Mouse (Mus musculus): ENCODE data around the gene Ubr2. TPM values are rescaled to one million over a fixed set of nuclear protein-coding genes. Genes with fewer than 3 reads are reported as not detected.

Gene Ubr2
- 35.8 and 39.9 TPM in 2 replicates for total RNA-seq (2017)

- peak; percentile 92 for ATAC-seq (replicated peaks; ENCODE audit: low read depth, poor library complexity, severe bottlenecking)
Measured at GRCm38 (mm10) chr17:47009898-47010721, at the start of gene Ubr2. TSS of gene Ubr2 (minus strand) at chr17:47010556.

- ATAC-seq (replicated peaks; ENCODE audit: low read depth, poor library complexity, severe bottlenecking), result no peak
Measured at GRCm38 (mm10) chr17:47059836-47060360, 49.5 kb upstream of the Ubr2 start.

- no peak for ATAC-seq (replicated peaks; ENCODE audit: low read depth, poor library complexity, severe bottlenecking)
Measured at GRCm38 (mm10) chr17:47057966-47058365, 47.6 kb upstream of the Ubr2 start.

- no peak for ATAC-seq (replicated peaks; ENCODE audit: low read depth, poor library complexity, severe bottlenecking)
Measured at GRCm38 (mm10) chr17:47056476-47056875, 46.1 kb upstream of the Ubr2 start.

- ATAC-seq (replicated peaks; ENCODE audit: low read depth, poor library complexity, severe bottlenecking), result no peak
Measured at GRCm38 (mm10) chr17:47055121-47055520, 44.8 kb upstream of the Ubr2 start.

- peak; percentile 73 for ATAC-seq (replicated peaks; ENCODE audit: low read depth, poor library complexity, severe bottlenecking)
Measured at GRCm38 (mm10) chr17:47054613-47055012, 44.3 kb upstream of the Ubr2 start.

GRCm38 (mm10) chr17:47050678-47051077 lies 40.3 kb upstream of the Ubr2 start:
- peak; percentile 45; the same call in 1 of the 2 replicates for ATAC-seq (replicated peaks; ENCODE audit: low read depth, poor library complexity, severe bottlenecking)

GRCm38 (mm10) chr17:47042866-47043265 lies 32.5 kb upstream of the Ubr2 start:
- no peak for ATAC-seq (replicated peaks; ENCODE audit: low read depth, poor library complexity, severe bottlenecking)

GRCm38 (mm10) chr17:47038844-47039803 lies 28.8 kb upstream of the Ubr2 start:
- peak; percentile 94 for ATAC-seq (replicated peaks; ENCODE audit: low read depth, poor library complexity, severe bottlenecking)

- no peak for ATAC-seq (replicated peaks; ENCODE audit: low read depth, poor library complexity, severe bottlenecking)
Measured at GRCm38 (mm10) chr17:47034536-47034935, 24.2 kb upstream of the Ubr2 start.

- ATAC-seq (replicated peaks; ENCODE audit: low read depth, poor library complexity, severe bottlenecking), result 0 out of 2 replicates have a peak, but pooled peaks have one; percentile 50
Measured at GRCm38 (mm10) chr17:47033643-47034042, 23.3 kb upstream of the Ubr2 start.

GRCm38 (mm10) chr17:47024805-47025204 lies 14.4 kb upstream of the Ubr2 start:
- no peak for ATAC-seq (replicated peaks; ENCODE audit: low read depth, poor library complexity, severe bottlenecking)

GRCm38 (mm10) chr17:47023369-47023768 lies 13.0 kb upstream of the Ubr2 start:
- ATAC-seq (replicated peaks; ENCODE audit: low read depth, poor library complexity, severe bottlenecking), result peak; percentile 54; the same call in 1 of the 2 replicates

- ATAC-seq (replicated peaks; ENCODE audit: low read depth, poor library complexity, severe bottlenecking), result no peak
Measured at GRCm38 (mm10) chr17:47012896-47013295, 2.5 kb upstream of the Ubr2 start.

- ATAC-seq (replicated peaks; ENCODE audit: low read depth, poor library complexity, severe bottlenecking), result no peak
Measured at GRCm38 (mm10) chr17:47011661-47012043, 1.3 kb upstream of the Ubr2 start.

- ATAC-seq (replicated peaks; ENCODE audit: low read depth, poor library complexity, severe bottlenecking), result peak; percentile 60
Measured at GRCm38 (mm10) chr17:47010722-47011660, 635 bp upstream of the Ubr2 start.

GRCm38 (mm10) chr17:47009546-47009897 lies 834 bp downstream of the Ubr2 start:
- no peak for ATAC-seq (replicated peaks; ENCODE audit: low read depth, poor library complexity, severe bottlenecking)

GRCm38 (mm10) chr17:47009016-47009415 lies 1.3 kb downstream of the Ubr2 start:
- no peak for ATAC-seq (replicated peaks; ENCODE audit: low read depth, poor library complexity, severe bottlenecking)

- ATAC-seq (replicated peaks; ENCODE audit: low read depth, poor library complexity, severe bottlenecking), result no peak
Measured at GRCm38 (mm10) chr17:47008506-47008905, 1.9 kb downstream of the Ubr2 start.

Measured in common myeloid progenitor, adult 5-6 weeks (primary cell).